Mouse (Mus musculus) cortical plate, adult 2 months (tissue): ENCODE results near the gene Rnf145.

Source experiments
- CTCF ChIP-seq: fragments of 200-500 bp; IDR thresholded peaks from 2 replicates; pipeline ENCODE4 v1.5.1; 2011; ENCODE audit warnings: mild to moderate bottlenecking, control low read depth, low read length; ENCODE audit not compliant: insufficient read depth; ENCODE audit errors: extremely low read depth
- POLR2A ChIP-seq: fragments of 200-500 bp; IDR thresholded peaks from 2 replicates; pipeline ENCODE4 v1.6.1; 2011; ENCODE audit warnings: mild to moderate bottlenecking, low read length, control low read depth; ENCODE audit not compliant: insufficient read depth; ENCODE audit errors: extremely low read depth

GRCm38 (mm10) chr11:44574391-44574790, 55.6 kb downstream of the Rnf145 start:
- TF ChIP-seq CTCF: no peak
- TF ChIP-seq POLR2A: no peak
